In genomic region chr16:45956390-45956950, GRCm38 (mm10) we compare ENCODE assay signal across 21 mouse cellular contexts. TPM values are rescaled to one million over a fixed set of nuclear protein-coding genes. Genes with fewer than 3 reads are reported as not detected.
DNase-seq lines count a peak whose midpoint lies in the region; ATAC-seq and TF ChIP-seq lines count a peak whose summit lies in the region.
"Had no signal": no experiment of that assay in that cellular context is flagged by ENCODE, and none has a peak within 500 bp of the region (broad histone marks: within the 10 kb centered on the region; RNA-seq: fewer than 3 reads in every experiment).

No protein-coding gene starts in this region.

- H3K79me3 ChIP-seq in C2C12 (ENCODE audit: low read depth): no peaks in the 10 kb centered on the region

- H3K4me1 ChIP-seq in heart, adult 2 months (ENCODE audit: control insufficient read depth, insufficient read depth, low read length): no peaks in the 10 kb centered on the region
- H3K4me1 ChIP-seq in CH12.LX (ENCODE audit: control insufficient read depth in 1 of 2, insufficient read depth in 2 of 2): peaks cover 3 to 24% of the 10 kb centered on the region in 2 experiments; a peak in 2 of 4 replicates
- H3K4me1 ChIP-seq in hindbrain, embryonic 14.5 days (replicated peaks; ENCODE audit: control insufficient read depth, insufficient read depth, low read length): no peaks in the 10 kb centered on the region
- H3K4me1 ChIP-seq: embryonic facial prominence, embryonic 12.5 days; forebrain, embryonic 13.5 days; forebrain, embryonic 15.5 days had no signal

- H3ac ChIP-seq in C2C12 (ENCODE audit: control insufficient read depth, insufficient read length, low read depth): no peak overlapping the region

- no peak overlapping the region for H3K4me3 ChIP-seq in heart, adult 2 months
- no peak overlapping the region for H3K4me3 ChIP-seq in C2C12 (ENCODE audit: insufficient read depth, poor library complexity, severe bottlenecking)
- H3K4me3 ChIP-seq in CH12.LX (replicated peaks in 1 of 3; ENCODE audit: low read depth in 2 of 3, low read length in 2 of 3, poor library complexity in 1 of 3): no peak overlapping the region
- H3K4me3 ChIP-seq in hindbrain, embryonic 14.5 days (replicated peaks; ENCODE audit: low read length): no peak overlapping the region
- H3K4me3 ChIP-seq: embryonic facial prominence, embryonic 10.5 days; embryonic facial prominence, embryonic 12.5 days; forebrain, embryonic 13.5 days; forebrain, embryonic 15.5 days had no signal

- no peaks in the 10 kb centered on the region for H3K36me3 ChIP-seq in heart, adult 2 months (ENCODE audit: control insufficient read depth, insufficient read depth, low read length)
- H3K36me3 ChIP-seq in C2C12 (ENCODE audit: control insufficient read depth, insufficient read depth) (no peaks in the 10 kb centered on the region), CH12.LX (replicated peaks in 1 of 2; ENCODE audit: control insufficient read depth in 1 of 2, insufficient read depth in 1 of 2, low read length in 1 of 2) (no peaks in the 10 kb centered on the region)
- H3K36me3 ChIP-seq in hindbrain, embryonic 14.5 days (replicated peaks; ENCODE audit: control insufficient read depth, insufficient read depth): no peaks in the 10 kb centered on the region
- H3K36me3 ChIP-seq: embryonic facial prominence, embryonic 10.5 days; embryonic facial prominence, embryonic 12.5 days; forebrain, embryonic 15.5 days had no signal

- no peak overlapping the region for H3K9ac ChIP-seq in heart, adult 2 months (ENCODE audit: low read depth, low read length)
- H3K9ac ChIP-seq in CH12.LX (ENCODE audit: insufficient read depth, low read depth): no peak overlapping the region
- H3K9ac ChIP-seq in hindbrain, embryonic 14.5 days: no peak overlapping the region
- H3K9ac ChIP-seq: embryonic facial prominence, embryonic 12.5 days; forebrain, embryonic 13.5 days; forebrain, embryonic 15.5 days; forebrain, postnatal 0 days had no signal

- no peaks in the 10 kb centered on the region for H3K9me3 ChIP-seq in CH12.LX (replicated peaks; ENCODE audit: low read length)
- H3K9me3 ChIP-seq in hindbrain, embryonic 14.5 days (ENCODE audit: control insufficient read depth, low read length): no peaks in the 10 kb centered on the region
- H3K9me3 ChIP-seq: embryonic facial prominence, embryonic 10.5 days; embryonic facial prominence, embryonic 12.5 days; forebrain, embryonic 13.5 days; forebrain, embryonic 15.5 days had no signal

- no peaks in the 10 kb centered on the region for H3K79me2 ChIP-seq in heart, adult 2 months (replicated peaks; ENCODE audit: control insufficient read depth, insufficient read depth, low read length)
- H3K79me2 ChIP-seq in C2C12 (ENCODE audit: control insufficient read depth, insufficient read depth): no peaks in the 10 kb centered on the region
- H3K79me2 ChIP-seq in CH12.LX (replicated peaks; ENCODE audit: control insufficient read depth, extremely low read depth, insufficient read depth, poor library complexity, severe bottlenecking): no peaks in the 10 kb centered on the region

- in situ Hi-C loops in CH12.LX (cut with MboI; ENCODE audit: low pct_ligation_motif_present, low pct_unique_long_range_greater_than_20kb, low sequenced_read_pairs): no loop called here

- TF ChIP-seq CTCF in heart, adult 2 months (IDR thresholded peaks at IDR 0.05): no peak
- TF ChIP-seq CTCF in C2C12 (IDR thresholded peaks at IDR 0.05; ENCODE audit: control insufficient read depth, insufficient read depth, insufficient read length) (no peak), CH12.LX (conservative IDR thresholded peaks at IDR 0.05 in 1 of 2, IDR thresholded peaks at IDR 0.05 in 1 of 2; ENCODE audit: low read depth in 2 of 2, low read length in 2 of 2) (no peak)

- no peaks in the 10 kb centered on the region for H3K27me3 ChIP-seq in heart, adult 2 months (ENCODE audit: control insufficient read depth, insufficient read depth, low read length)
- no peaks in the 10 kb centered on the region for H3K27me3 ChIP-seq in C2C12 (ENCODE audit: control insufficient read depth, insufficient read depth, insufficient read length)
- no peaks in the 10 kb centered on the region for H3K27me3 ChIP-seq in CH12.LX (replicated peaks)
- H3K27me3 ChIP-seq in hindbrain, embryonic 14.5 days (ENCODE audit: control insufficient read depth, insufficient read depth, low read length): no peaks in the 10 kb centered on the region
- H3K27me3 ChIP-seq: embryonic facial prominence, embryonic 12.5 days; forebrain, embryonic 13.5 days; forebrain, embryonic 15.5 days had no signal

- dilution Hi-C loops in CH12.LX (cut with MboI; ENCODE audit: extremely low pct_ligation_motif_present, extremely low pct_unique_long_range_greater_than_20kb, low sequenced_read_pairs): no loop called here

- TF ChIP-seq EP300 in heart, adult 2 months (IDR thresholded peaks at IDR 0.05; ENCODE audit: insufficient read depth, low read depth, low read length): no peak
- peak; percentile 54 for TF ChIP-seq EP300 in CH12.LX (IDR thresholded peaks at IDR 0.05; ENCODE audit: low read length)

- no peak for ATAC-seq in hindbrain, embryonic 14.5 days (ENCODE audit: low FRiP score)
- ATAC-seq: CD4-positive, CD25-positive, alpha-beta regulatory T cell, adult 4 months; forebrain, embryonic 13.5 days; forebrain, embryonic 15.5 days; forebrain, postnatal 0 days had no signal

- peak overlapping the region; percentile 9; the same call in 1 of the 2 replicates for H3K4me2 ChIP-seq in CH12.LX (ENCODE audit: insufficient read depth, low read depth, poor library complexity, severe bottlenecking)
- H3K4me2 ChIP-seq in hindbrain, embryonic 14.5 days (replicated peaks): no peak overlapping the region
- H3K4me2 ChIP-seq: embryonic facial prominence, embryonic 12.5 days; forebrain, embryonic 13.5 days; forebrain, embryonic 15.5 days had no signal

- peak; percentile 23 for DNase-seq in heart, adult 11 months
- no peak for DNase-seq in heart, adult 2 months
- no peak for DNase-seq in CH12.LX (ENCODE audit: extremely low read depth)
- no peak for DNase-seq in left cerebral cortex, adult 8-10 months (ENCODE audit: low spot score in 2 of 2)
- no peak for DNase-seq in hindbrain, embryonic 14.5 days (ENCODE audit: low spot score)
- DNase-seq: adrenal gland, adult 2 months; adrenal gland, postnatal 10 days; adrenal gland, postnatal 25 days; cerebellum, adult 11 months; cerebellum, adult 18-20 months; cerebellum, adult 8-10 months; cerebellum, postnatal 10 days; cerebellum, postnatal 25 days; forebrain, postnatal 0 days had no signal

- no peak for TF ChIP-seq RAD21 in CH12.LX (IDR thresholded peaks at IDR 0.05; ENCODE audit: low read depth, low read length)

- no peak for TF ChIP-seq POLR2A in heart, adult 2 months (IDR thresholded peaks at IDR 0.05; ENCODE audit: insufficient read depth, low read depth, low read length)
- no peak for TF ChIP-seq POLR2A in CH12.LX (IDR thresholded peaks at IDR 0.05; ENCODE audit: low read depth, low read length)

- H3K27ac ChIP-seq in heart, adult 2 months: no peak overlapping the region
- no peak overlapping the region for H3K27ac ChIP-seq in CH12.LX (ENCODE audit: insufficient read depth, low read depth)
- no peak overlapping the region for H3K27ac ChIP-seq in hindbrain, embryonic 14.5 days
- H3K27ac ChIP-seq: embryonic facial prominence, embryonic 10.5 days; embryonic facial prominence, embryonic 12.5 days; forebrain, embryonic 13.5 days; forebrain, embryonic 15.5 days had no signal

- intact Hi-C loops in heart, adult 2 months (cut with DNase I): no loop called here

- WGBS in heart, adult 2 months: 56% methylated on average over 4 of the region's 4 CpGs
- WGBS in hindbrain, embryonic 14.5 days: 84% methylated on average over 4 of the region's 4 CpGs

TF ChIP-seq in C2C12, 6 proteins besides CTCF, POLR2A, EP300 and RAD21:
- TF ChIP-seq FOSL1 (IDR thresholded peaks at IDR 0.05; ENCODE audit: insufficient read depth, low read length, poor library complexity, severe bottlenecking): no peak
- TF ChIP-seq MAX (IDR thresholded peaks at IDR 0.05): no peak
- TF ChIP-seq MYOG (IDR thresholded peaks at IDR 0.05; ENCODE audit: control insufficient read depth, extremely low read depth, insufficient read length): no peak
- TF ChIP-seq USF1 (IDR thresholded peaks at IDR 0.05; ENCODE audit: low read depth): peak; percentile 69
- peak; percentile 22 for TF ChIP-seq MYOD1 (IDR thresholded peaks at IDR 0.05; ENCODE audit: control insufficient read depth, insufficient read length, low read depth)
- TF ChIP-seq CEBPB (IDR thresholded peaks at IDR 0.05; ENCODE audit: low read depth): no peak

TF ChIP-seq in CH12.LX, 34 proteins besides CTCF, POLR2A, EP300 and RAD21:
- TF ChIP-seq KAT2A (IDR thresholded peaks at IDR 0.05; ENCODE audit: insufficient replicate concordance, low read length) (no peak), JUN (IDR thresholded peaks at IDR 0.05; ENCODE audit: insufficient read depth, low read depth, low read length) (no peak), USF1 (IDR thresholded peaks at IDR 0.05; ENCODE audit: low read depth, low read length) (no peak), ELF1 (IDR thresholded peaks at IDR 0.05; ENCODE audit: low read depth, low read length) (no peak), CHD2 (IDR thresholded peaks at IDR 0.05; ENCODE audit: low read length) (no peak), SMC3 (IDR thresholded peaks at IDR 0.05; ENCODE audit: low read depth, low read length) (no peak), JUND (conservative IDR thresholded peaks at IDR 0.05; ENCODE audit: low read depth, low read length) (no peak), IRF4 (IDR thresholded peaks at IDR 0.05; ENCODE audit: low read depth, low read length) (peak; percentile 54), MAX (IDR thresholded peaks at IDR 0.05; ENCODE audit: low read length) (no peak)

RNA-seq across cellular contexts. Expression of gene Phldb2, which starts 3.1 kb away (rescaled TPM):
- total RNA-seq in heart, adult 2 months (2021): 10 to 100 TPM; 10.9 to 13.0 TPM
- polyA plus RNA-seq in heart, adult 2 months (2012; rRNA removed): 3.6 and 6.9 TPM in 2 replicates
- 33.0 TPM for polyA plus RNA-seq in C2C12 (2012; fragmentation: generic; extraction: Trizol)
- total RNA-seq in CH12.LX (2012; rRNA removed): not detected in 2 replicates
- total RNA-seq in CH12.LX (2014; rRNA removed): not detected in 2 replicates
- 0.04 TPM in 1 of 2 replicates, not detected in the other for polyA plus RNA-seq in CH12.LX (2012; ENCODE audit: insufficient read length, low read depth)
- 1 to 10 TPM; 6.1 to 8.0 (median 7.6) TPM for total RNA-seq in left cerebral cortex, adult 8-10 months (2022)
- 6.8 and 7.5 TPM in 2 replicates for polyA plus RNA-seq in hindbrain, embryonic 14.5 days (2014; fragmentation: Nextera tagmentation; extraction: Ambion mirVana)
- total RNA-seq: MEL had no signal

RNA-seq across cellular contexts. Expression of gene Plcxd2, which starts 53.5 kb away (rescaled TPM):
- under 1 TPM; 0.10 to 0.18 TPM for total RNA-seq in heart, adult 2 months (2021)
- polyA plus RNA-seq in heart, adult 2 months (2012; rRNA removed): 0.18 and 0.26 TPM in 2 replicates
- polyA plus RNA-seq in C2C12 (2012; fragmentation: generic; extraction: Trizol): 0.50 TPM
- total RNA-seq in CH12.LX (2012; rRNA removed): not detected in 2 replicates
- total RNA-seq in CH12.LX (2014; rRNA removed): not detected in 2 replicates
- not detected in 2 replicates for polyA plus RNA-seq in CH12.LX (2012; ENCODE audit: insufficient read length, low read depth)
- 10 to 100 TPM; 53.2 to 61.9 (median 56.1) TPM for total RNA-seq in left cerebral cortex, adult 8-10 months (2022)
- polyA plus RNA-seq in hindbrain, embryonic 14.5 days (2014; fragmentation: Nextera tagmentation; extraction: Ambion mirVana): 11.2 and 13.8 TPM in 2 replicates
- total RNA-seq: MEL had no signal
